Mouse (Mus musculus): ENCODE measurements around the gene Rep15.

The Rep15 gene

DNA sequence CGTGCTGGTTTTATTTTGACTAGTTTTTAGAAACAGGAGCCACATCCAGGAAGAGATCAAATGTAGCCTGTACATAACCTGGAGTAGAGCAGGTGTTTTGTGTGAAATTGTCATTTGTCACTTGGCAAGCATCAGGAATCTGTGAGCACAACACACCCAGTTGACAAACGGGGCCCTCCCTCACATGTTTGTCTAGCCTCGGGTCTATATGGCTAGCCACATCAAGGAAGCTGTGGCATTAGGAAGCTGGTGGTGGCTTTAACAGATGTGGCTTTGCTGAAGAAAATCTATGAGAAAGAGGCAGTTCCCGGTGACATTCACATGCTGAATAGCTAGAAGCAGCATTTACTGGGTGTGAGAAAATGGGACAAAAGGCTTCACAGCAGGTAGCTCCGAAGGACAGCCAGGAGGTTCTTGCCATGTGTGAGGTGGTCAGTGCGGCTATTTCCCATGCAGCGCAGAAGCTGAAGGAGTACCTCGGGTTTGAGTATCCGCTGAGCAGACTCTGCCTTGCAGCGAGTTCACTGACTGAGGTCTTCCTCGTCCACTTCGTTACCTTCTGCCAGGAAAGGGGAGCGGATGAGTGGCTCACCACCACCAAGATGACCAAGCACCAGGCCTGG lies at the start of gene Rep15:
TSS of gene Rep15 (plus strand) at position 282 of the 623 bp plus-strand sequence.
- DNase-seq (ENCODE audit: extremely low spot score, low read depth, low spot score), result no peak

DNA sequence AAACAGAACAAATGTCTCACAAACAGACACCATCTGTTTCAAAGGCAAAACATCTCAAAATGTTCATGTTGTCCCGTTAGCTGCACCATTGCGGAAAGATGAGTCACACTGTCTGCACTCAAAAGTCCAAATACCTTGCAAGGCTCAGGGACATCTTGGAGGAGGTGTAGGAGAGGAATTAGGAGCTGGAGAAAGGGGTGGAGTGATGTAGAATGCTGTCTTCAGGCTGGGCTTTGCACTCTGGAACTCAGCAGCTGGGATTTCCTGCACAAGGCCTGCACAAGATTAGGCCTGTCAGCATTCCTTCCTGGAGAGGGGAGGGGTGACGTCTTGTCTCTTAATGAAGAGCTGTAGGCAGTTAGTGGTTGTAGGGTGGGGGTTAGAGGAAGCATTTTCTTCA lies 47.8 kb upstream of the Rep15 start:
- DNase-seq (ENCODE audit: extremely low spot score, low read depth, low spot score), result no peak

DNA sequence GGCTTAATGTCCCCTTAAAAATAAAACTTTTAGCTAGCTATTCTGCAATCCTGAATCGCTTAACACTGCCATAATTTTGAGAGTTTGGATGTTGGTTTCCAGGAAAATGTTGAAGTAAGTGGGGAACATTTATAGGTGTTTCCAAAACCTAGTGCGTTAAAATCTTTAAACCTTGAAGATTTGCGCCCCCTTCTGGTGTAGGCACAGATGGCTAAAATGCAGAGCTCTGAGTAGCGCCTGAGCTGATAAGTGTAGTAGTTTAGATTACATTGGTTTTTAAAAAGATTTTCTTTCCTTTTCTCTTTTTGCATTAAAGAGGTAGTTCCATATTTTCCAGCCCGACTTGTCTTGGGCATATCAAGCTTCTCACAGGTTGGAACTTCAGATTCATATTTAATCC lies 38.1 kb upstream of the Rep15 start:
- no peak for DNase-seq (ENCODE audit: extremely low spot score, low read depth, low spot score)

DNA sequence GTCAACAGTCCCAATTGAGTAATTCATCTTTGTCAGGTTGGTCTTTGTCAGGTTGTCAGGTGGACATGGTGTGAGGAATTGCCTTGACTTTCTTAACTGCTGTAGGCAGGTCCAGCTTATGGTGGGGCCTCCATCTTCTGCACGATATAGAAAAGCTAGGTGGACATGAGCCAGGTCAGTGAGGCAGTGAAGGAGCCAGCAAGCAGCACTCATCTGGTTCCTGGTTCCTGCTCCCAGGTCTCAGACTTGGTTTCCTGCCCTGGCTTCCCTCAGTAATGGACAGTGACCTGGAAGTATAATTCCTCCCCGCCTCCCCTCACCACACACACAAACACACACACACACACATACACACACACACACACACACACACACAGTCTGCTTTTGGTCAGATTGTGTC lies 37.0 kb upstream of the Rep15 start:
- DNase-seq (ENCODE audit: extremely low spot score, low read depth, low spot score), result no peak

GRCm38 (mm10) chr6:146995878-146996277 lies 36.5 kb upstream of the Rep15 start:
- DNase-seq (ENCODE audit: extremely low spot score, low read depth, low spot score), result no peak

- DNase-seq (ENCODE audit: extremely low spot score, low read depth, low spot score), result no peak
Measured at GRCm38 (mm10) chr6:146997006-146997405, 35.4 kb upstream of the Rep15 start.

DNA sequence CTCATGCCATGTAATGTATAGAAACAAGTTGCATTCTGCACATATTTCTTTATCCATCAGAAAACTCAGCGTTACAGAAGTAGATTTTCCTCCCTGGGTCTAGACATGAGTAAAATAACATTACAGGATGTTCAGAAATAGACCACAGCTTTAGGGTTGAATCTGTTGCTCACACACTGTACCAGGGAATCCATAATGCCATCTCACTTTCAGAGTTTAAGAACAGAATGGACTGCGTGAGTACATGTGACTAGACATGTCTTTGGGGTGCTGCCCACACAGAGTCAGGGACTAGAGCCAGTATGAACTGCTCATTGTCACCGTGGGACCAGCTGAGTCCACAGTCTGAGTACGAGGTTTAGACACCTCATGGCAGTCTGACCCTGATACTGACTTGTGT lies 33.7 kb upstream of the Rep15 start:
- no peak for DNase-seq (ENCODE audit: extremely low spot score, low read depth, low spot score)

GRCm38 (mm10) chr6:146999302-146999701 lies 33.1 kb upstream of the Rep15 start:
- no peak for DNase-seq (ENCODE audit: extremely low spot score, low read depth, low spot score)

DNA sequence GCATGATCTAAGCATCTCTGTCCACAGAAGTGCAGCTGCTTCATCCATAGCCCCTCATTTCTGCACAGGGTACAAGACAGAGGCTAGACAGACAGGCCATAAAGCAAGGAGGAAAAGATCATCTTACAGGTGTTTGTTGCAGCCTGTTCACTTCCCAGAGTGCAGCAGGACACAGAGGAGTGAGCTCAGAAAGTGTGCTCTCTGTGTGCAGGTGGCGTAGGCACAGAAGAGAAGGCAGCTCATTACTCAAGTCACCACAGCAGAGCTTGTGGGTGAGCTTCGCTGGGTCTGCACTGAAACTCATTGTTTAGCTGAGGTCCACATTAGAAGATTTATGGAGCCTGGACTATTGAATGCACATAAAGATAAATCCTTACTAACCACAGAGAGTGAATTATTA lies 32.6 kb upstream of the Rep15 start:
- DNase-seq (ENCODE audit: extremely low spot score, low read depth, low spot score), result no peak

- DNase-seq (ENCODE audit: extremely low spot score, low read depth, low spot score), result no peak
Measured at GRCm38 (mm10) chr6:147008148-147008547, 24.2 kb upstream of the Rep15 start.

GRCm38 (mm10) chr6:147010358-147010757 lies 22.0 kb upstream of the Rep15 start:
- DNase-seq (ENCODE audit: extremely low spot score, low read depth, low spot score), result no peak

DNA sequence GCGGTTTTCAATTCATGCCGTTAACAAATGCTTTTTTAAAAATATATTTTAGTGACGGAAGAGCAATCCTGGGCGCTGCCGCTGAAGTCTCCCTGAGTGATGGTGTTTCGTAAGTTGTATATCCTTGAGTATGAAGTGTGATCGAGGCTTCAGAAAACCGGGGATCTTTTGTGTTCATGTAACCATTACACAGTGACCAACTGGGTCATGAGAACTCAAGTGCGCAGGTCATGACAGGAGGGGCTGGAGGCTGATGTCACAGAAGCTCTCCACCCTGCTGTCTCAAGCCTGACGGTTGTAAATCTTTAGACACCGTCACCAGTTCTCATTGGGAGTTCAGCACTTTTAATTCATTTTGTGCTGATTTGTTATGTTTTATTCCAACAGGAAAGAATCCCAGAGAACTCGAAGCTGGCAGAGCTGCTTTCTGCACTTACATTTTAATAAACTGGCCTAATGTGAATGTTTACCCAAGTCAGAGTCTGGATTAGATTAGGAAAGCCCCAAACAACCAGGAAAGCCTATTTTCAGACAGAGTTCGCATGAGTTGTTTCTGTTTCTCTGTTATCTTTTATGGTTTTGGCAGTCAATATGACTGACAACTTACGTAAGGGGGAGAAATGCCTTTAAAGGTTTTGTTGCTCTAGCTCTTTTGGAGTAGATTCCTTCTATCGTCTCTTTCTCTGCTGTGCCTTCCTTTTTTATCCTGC lies 21.4 kb upstream of the Rep15 start:
- no peak for DNase-seq (ENCODE audit: extremely low spot score, low read depth, low spot score)

- DNase-seq (ENCODE audit: extremely low spot score, low read depth, low spot score), result no peak
Measured at GRCm38 (mm10) chr6:147011555-147011954, 20.8 kb upstream of the Rep15 start.

DNA sequence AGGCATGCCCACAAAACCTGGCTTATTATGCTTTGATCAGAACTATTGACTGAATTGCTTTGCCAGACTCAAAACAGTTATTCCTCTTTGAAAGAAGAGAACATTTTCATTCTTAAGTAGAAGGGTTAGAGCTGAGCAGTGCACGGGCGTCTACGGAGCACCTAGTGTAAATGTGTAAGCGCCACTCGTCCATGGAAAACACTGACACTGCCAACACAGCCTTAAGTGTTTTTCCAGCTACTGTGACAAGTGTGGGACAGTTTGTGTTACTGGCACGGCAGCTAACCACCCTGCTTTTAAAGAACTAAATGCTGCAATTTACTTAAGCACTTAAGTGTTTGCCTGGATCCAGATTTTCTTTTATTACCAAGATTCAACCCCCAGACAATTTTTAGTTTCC lies 20.4 kb upstream of the Rep15 start:
- DNase-seq (ENCODE audit: extremely low spot score, low read depth, low spot score), result no peak

- DNase-seq (ENCODE audit: extremely low spot score, low read depth, low spot score), result no peak
Measured at GRCm38 (mm10) chr6:147013546-147013945, 18.8 kb upstream of the Rep15 start.

- DNase-seq (ENCODE audit: extremely low spot score, low read depth, low spot score), result no peak
Measured at GRCm38 (mm10) chr6:147017906-147018305, 14.5 kb upstream of the Rep15 start.

- no peak for DNase-seq (ENCODE audit: extremely low spot score, low read depth, low spot score)
Measured at GRCm38 (mm10) chr6:147018364-147018763, 14.0 kb upstream of the Rep15 start.

- no peak for DNase-seq (ENCODE audit: extremely low spot score, low read depth, low spot score)
Measured at GRCm38 (mm10) chr6:147021181-147021580, 11.2 kb upstream of the Rep15 start.

GRCm38 (mm10) chr6:147022375-147023132 lies 9.8 kb upstream of the Rep15 start:
- DNase-seq (ENCODE audit: extremely low spot score, low read depth, low spot score), result no peak

GRCm38 (mm10) chr6:147023133-147023395 lies 9.3 kb upstream of the Rep15 start:
- DNase-seq (ENCODE audit: extremely low spot score, low read depth, low spot score), result no peak

DNA sequence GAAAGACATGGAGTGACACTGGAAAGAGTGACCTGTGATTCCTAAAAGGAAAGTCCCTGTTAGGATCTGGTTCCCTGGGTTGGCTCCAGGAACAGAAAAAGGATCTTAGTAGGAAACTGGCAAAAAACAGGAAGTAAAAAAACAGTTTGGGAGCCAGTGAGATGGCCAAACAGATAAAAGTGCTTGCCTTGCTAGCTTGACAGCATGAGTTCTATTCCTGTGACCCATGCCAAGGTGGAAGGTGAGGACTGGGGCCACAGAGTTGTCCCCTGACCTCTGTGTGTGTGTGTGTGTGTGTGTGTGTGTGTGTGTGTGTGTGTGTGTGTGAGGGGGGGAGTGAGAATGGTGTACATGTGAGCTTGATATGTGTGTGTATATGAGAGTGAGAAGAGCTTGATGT lies 8.8 kb upstream of the Rep15 start:
- no peak for DNase-seq (ENCODE audit: extremely low spot score, low read depth, low spot score)

DNA sequence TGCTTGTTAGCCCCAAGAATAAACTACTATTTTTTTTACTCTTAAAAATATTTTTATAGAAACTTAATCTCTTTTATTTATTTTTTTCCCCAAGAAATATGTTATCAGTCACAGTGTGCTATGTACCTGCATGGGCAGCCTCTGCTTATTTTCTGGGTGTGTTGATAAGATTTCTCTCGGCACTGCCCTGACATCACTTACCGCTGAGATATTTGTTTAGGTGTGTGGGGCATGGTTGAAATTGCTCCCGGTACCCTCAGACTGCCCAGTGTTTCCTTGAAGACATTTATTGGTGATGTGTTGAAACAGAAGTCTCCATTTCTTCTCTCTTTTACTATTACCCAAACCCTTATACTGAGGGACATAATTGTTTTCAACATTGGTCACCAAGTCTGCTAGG lies 7.6 kb upstream of the Rep15 start:
- no peak for DNase-seq (ENCODE audit: extremely low spot score, low read depth, low spot score)

All from hindlimb bud, embryonic 11.5 days (tissue).